Mouse (Mus musculus) left cerebral cortex, postnatal 14 days (tissue): ENCODE results near the gene Smc4. TPM values are rescaled to one million over a fixed set of nuclear protein-coding genes. Genes with fewer than 3 reads are reported as not detected.

Experiments used
- DNase-seq, 2 experiments: peaks; one replicate each; pipeline ENCODE4 v3.0.0; 2021 to 2022; ENCODE audit warnings: low spot score in 2 of 2, mixed read lengths in 1 of 2
- intact Hi-C: fragments of 180-260 bp; cut with DNase I; formaldehyde crosslinking; loops from one replicate; pipeline ENCODE4 v1.15.1; 2025
- long read RNA-seq, 2 experiments: library from polyadenylated mRNA; stranded (forward); transcript quantifications; one replicate each; pipeline ENCODE4 v2.0.0; 2021
- total RNA-seq, 2 experiments: library from RNA; stranded (reverse); gene quantifications; 2 replicates each; pipeline ENCODE4 v1.2.3; 2021

The Smc4 gene
- total RNA-seq, result 1 to 10 TPM; 6.4 to 8.2 TPM
- long read RNA-seq, experiment 1, full-length matches to known transcripts, result 4 of 11 reads
- long read RNA-seq, experiment 1, partial matches to known transcripts, result 3 of 11 reads
- long read RNA-seq, experiment 1, other reads (novel, unspliced or antisense), result 4 of 11 reads
- long read RNA-seq, experiment 2, full-length matches to known transcripts, result 3 of 4 reads
- long read RNA-seq, experiment 2, partial matches to known transcripts, result 1 of 4 reads
- long read RNA-seq, experiment 2, other reads (novel, unspliced or antisense), result 0 of 4 reads

- intact Hi-C loops, result loop anchor here (5.0 kb wide), 1 partner anchor 38 kb away; the partner anchor contains the start of gene Trim59
Measured at GRCm38 (mm10) chr3:69004437-69005337, at the start of gene Smc4, which contains the start of gene Ift80. TSS of gene Smc4 (plus strand) at chr3:69004738. TSS of gene Ift80 (minus strand) at chr3:69004570.

GRCm38 (mm10) chr3:68956454-68956853 is 48.1 kb upstream of the Smc4 start:
- peak; percentile 20 to 55 for DNase-seq
- intact Hi-C loops, result loop anchor here (10.0 kb wide), 1 partner anchor 242 kb away; no protein-coding TSS in a partner anchor

More at GRCm38 (mm10) chr3:69004437-69005337, at the start of gene Smc4, which contains the start of gene Ift80:
- DNase-seq, result peak; percentile 96 to 97

DNA sequence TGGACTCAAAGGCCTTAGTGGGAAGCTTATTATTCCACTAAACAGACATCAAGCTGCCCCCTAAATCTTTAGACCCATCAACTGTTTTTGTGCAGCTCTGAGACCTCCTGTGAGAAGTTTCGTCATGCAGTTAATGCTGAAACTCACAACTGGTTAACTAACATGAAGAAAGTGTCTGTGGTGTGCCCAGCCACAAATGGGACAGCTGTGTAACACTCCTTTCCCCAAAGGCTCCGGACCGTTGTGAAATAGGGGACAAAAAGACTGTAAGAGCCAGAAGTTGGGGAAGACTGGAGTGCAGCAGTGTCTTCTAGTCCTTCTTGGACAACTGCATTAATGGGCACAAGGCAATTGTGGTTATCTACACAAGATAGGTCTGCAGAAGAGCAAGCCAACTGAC is 47.1 kb upstream of the Smc4 start:
- intact Hi-C loops, result loop anchor here (10.0 kb wide), 1 partner anchor 243 kb away; no protein-coding TSS in a partner anchor

DNA sequence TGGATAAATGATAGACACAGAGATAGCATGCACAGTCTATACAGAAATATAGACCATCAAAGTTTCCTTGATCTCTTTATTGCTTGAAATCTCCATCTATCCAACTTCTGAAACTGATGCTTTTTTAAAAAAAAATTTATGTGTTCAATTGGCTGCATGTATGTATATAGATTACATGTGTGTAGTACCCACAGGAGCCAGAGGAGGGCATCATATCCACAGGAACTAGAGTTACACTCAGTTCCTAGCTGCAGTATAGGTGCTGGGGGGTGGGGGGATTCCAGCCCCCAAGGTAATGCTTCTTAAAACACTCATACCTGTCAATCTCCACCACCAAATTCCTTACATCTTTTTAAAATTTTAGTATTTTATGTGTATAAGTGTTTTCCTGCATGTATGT is 39.9 kb upstream of the Smc4 start:
- intact Hi-C loops, result no loop called here
- DNase-seq, result no peak

More for the DNA sequence above, 47.1 kb upstream of the Smc4 start:
- no peak for DNase-seq

DNA sequence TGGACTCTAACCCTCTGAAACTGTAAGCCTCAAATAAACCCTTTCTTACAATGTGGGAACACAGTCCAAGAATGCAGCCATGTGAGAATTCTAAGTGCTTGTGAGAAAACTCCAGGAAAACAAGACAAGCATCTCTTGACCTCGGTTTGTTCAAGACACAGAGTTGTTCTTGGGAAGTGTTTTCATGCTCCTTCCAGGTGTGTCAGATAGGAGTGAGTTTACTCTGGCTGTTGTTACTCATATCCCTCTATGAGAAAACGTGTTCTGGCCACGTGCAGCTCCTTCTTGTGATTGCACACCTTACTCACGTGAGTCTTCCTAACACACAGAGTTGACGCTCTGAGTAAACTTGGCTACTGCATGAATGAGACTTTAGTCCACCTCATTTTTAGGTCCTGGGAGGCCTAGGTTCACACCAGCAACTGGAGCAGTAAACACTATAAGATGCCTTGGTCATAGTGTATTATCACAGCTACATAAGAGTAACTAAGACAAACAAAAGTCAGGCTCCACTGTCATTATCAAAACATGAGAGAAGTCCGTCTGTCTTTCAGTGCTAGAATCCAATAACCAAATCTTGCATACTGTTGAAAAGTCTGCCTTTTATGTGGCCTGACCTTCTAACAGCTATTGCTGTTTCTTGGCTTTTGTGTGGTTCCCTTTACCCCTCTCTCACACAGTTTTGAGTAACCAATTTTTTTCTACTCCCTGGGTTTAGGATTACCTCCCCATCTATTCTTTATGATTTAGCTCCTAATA is 37.8 kb upstream of the Smc4 start:
- no peak for DNase-seq
- intact Hi-C loops, result no loop called here

DNA sequence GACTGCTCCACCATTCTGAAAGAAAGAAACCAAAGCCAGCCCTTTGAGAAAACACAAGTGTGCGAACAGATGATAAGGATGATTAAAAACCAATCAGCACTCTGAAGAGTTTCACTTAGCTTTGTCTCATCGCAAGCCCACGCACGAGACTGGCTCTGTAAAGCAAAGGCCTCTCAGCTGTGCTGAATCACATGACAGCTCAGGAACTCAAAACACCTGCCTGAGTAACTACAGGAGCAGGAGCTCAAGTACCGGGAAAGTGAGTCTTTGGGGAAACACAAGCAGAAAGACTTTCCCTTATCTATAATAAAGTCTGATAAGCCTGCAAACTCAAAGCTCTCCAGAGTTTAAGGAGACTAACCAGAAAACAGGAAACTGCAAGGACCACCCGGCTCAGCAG is 37.1 kb upstream of the Smc4 start:
- no peak for DNase-seq

DNA sequence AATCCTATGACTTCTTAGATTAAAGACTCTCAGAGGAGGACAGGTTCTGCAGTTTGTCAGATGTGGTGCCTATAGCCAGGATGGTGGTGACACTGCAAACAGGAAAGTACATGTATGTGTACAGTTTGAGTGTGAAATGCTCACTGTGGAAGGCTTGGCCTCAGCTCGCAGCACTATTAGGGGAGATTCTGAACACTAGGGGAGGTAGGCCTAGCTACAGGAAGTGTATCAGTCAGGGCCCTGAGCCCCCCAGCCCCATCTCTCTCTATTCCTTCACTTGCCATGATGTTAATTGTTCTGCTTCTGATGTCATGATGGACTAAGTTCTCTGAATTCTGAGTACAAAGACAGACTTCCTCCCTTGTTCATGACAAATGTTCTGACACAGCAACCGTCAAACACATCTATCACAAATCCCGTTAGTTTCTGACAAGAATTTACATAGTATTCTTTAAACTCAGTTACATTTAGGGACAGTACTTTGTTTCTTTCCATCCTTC is 35.4 kb upstream of the Smc4 start:
- DNase-seq, result no peak
- intact Hi-C loops, result no loop called here

More for the DNA sequence above, 37.1 kb upstream of the Smc4 start:
- intact Hi-C loops, result no loop called here

- DNase-seq, result no peak
- intact Hi-C loops, result no loop called here
Measured at GRCm38 (mm10) chr3:68973574-68973973, 31.0 kb upstream of the Smc4 start.

DNA sequence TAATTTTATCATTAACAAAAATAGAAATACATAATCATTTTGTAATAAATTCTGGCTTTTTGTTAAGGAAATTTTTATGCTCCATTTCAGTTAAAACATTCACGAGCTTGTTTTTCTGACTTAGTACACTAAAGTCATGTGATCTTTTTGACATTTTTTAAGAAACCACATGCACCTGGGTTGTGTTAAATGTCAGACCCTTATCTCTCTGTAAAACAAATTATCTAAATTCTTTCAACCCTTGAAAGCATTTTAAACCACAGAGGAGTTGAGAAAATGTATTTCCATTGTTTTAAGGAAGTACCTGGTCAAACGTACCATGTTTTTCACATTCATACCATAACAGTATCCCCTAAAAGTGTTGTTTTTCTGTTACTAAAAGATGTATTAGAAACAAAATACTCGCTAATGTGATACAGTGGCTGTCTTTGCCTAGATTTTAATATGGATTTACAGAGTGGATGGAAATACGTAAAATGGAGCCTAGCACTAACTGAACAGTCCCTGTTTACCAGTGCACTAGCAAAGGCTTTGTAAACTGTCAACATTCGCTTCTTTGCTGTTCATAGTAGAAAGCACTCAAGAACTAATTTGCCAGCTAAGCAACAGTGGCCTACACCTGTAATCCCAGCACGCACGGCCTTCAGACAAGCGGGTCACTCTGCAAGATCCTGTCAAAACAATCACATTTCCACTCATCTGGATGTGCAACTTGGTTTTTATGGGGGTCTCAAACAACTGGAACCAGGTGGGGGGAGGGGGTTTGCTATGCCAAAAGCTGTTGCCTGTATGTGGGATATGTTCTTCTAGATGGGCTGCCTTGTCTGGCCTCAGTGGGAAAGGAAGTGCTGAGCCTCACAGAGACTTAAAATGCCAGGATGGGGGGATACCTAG is 29.7 kb upstream of the Smc4 start:
- intact Hi-C loops, result no loop called here
- DNase-seq, result no peak

- no peak for DNase-seq
- intact Hi-C loops, result no loop called here
Measured at GRCm38 (mm10) chr3:68975533-68976490, 28.7 kb upstream of the Smc4 start.

- intact Hi-C loops, result no loop called here
- no peak for DNase-seq
Measured at GRCm38 (mm10) chr3:68977696-68978095, 26.8 kb upstream of the Smc4 start.

GRCm38 (mm10) chr3:68979187-68979586 is 25.4 kb upstream of the Smc4 start:
- intact Hi-C loops, result no loop called here

DNA sequence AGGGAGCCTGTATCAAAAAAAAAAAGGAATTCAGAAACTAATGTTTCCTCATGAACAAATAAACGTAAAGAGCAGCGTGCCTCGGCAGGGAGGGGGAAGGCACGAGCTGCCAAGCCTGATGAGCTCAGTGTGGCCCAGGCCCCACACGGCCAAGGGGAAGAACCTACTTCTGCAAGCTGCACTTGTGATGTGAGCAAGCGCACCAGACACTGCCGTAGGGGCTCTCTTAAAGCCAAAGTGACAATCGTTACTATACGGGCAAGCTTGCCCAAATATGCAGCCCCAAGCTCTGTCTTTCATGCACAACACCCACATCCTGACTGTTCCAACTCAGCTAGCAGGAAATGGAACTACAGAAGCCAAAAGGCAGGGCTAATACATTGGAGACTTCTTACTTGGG is 23.6 kb upstream of the Smc4 start:
- intact Hi-C loops, result no loop called here

More at GRCm38 (mm10) chr3:68979187-68979586, 25.4 kb upstream of the Smc4 start:
- no peak for DNase-seq

GRCm38 (mm10) chr3:68986550-68986949 is 18.0 kb upstream of the Smc4 start:
- intact Hi-C loops, result no loop called here
- no peak for DNase-seq

More for the DNA sequence above, 23.6 kb upstream of the Smc4 start:
- no peak for DNase-seq

GRCm38 (mm10) chr3:69002781-69003180 is 1.8 kb upstream of the Smc4 start:
- intact Hi-C loops, result no loop called here
- DNase-seq, result no peak

GRCm38 (mm10) chr3:69004055-69004436 is 492 bp upstream of the Smc4 start:
- DNase-seq, result peak in 1 of 2 experiments; percentile 4
- intact Hi-C loops, result no loop called here
